Mouse (Mus musculus) heart, embryonic 15.5 days (tissue): Measurements from ENCODE around the gene Taf11. TPM values are rescaled to one million over a fixed set of nuclear protein-coding genes. Genes with fewer than 3 reads are reported as not detected.

ENCODE experiments used
- ATAC-seq: fragments of 200-750 bp; cut with Nextera tagmentation; replicated peaks from 2 replicates; pipeline ENCODE4 v1.8.0; 2017; ENCODE audit warnings: low read depth, moderate TSS enrichment; ENCODE audit not compliant: insufficient number of reproducible peaks, insufficient read depth, low FRiP score
- H3K27ac ChIP-seq: fragments of 300-500 bp; sonication (generic); 2 replicates; pipeline ENCODE4 v1.5.1; 2015; ENCODE audit warnings: mild to moderate bottlenecking, inconsistent platforms
- H3K27me3 ChIP-seq: fragments of 300-500 bp; sonication (generic); 2 replicates; pipeline ENCODE4 v1.6.1; 2015; ENCODE audit warnings: inconsistent platforms
- H3K36me3 ChIP-seq: fragments of 300-500 bp; sonication (generic); 2 replicates; pipeline ENCODE4 v1.6.1; 2015; ENCODE audit warnings: mild to moderate bottlenecking, inconsistent platforms
- H3K4me1 ChIP-seq: fragments of 300-500 bp; sonication (generic); replicated peaks from 2 replicates; pipeline ENCODE4 v1.6.1; 2015; ENCODE audit warnings: inconsistent platforms
- H3K4me2 ChIP-seq: fragments of 300-500 bp; sonication (generic); 2 replicates; pipeline ENCODE4 v1.6.1; 2015; ENCODE audit warnings: inconsistent platforms, mild to moderate bottlenecking, moderate library complexity
- H3K4me3 ChIP-seq: fragments of 300-500 bp; sonication (generic); 2 replicates; pipeline ENCODE4 v1.5.1; 2015; ENCODE audit warnings: mild to moderate bottlenecking, inconsistent platforms
- H3K9ac ChIP-seq: fragments of 300-500 bp; sonication (generic); 2 replicates; pipeline ENCODE4 v1.6.1; 2015; ENCODE audit warnings: mild to moderate bottlenecking, inconsistent platforms
- H3K9me3 ChIP-seq: fragments of 300-500 bp; sonication (generic); replicated peaks from 2 replicates; pipeline ENCODE4 v1.6.1; 2016; ENCODE audit warnings: inconsistent platforms
- WGBS: fragments of 180-500 bp; shearing (Covaris S2); methylation state at CpG from one replicate; pipeline ENCODE4 v1.1.7; 2015; ENCODE audit warnings: mixed read lengths; 5-methylcytosine and 5-hydroxymethylcytosine counted together
- polyA plus RNA-seq: library from polyadenylated mRNA; unstranded; fragments of >200 nt; fragmentation: Nextera tagmentation; extraction: Ambion mirVana; gene quantifications from 2 replicates; pipeline ENCODE4 v1.2.1, GENCODE M21; 2015

The Taf11 gene
- polyA plus RNA-seq, 1 experiment from 2014 or later = 46.4 TPM

DNA sequence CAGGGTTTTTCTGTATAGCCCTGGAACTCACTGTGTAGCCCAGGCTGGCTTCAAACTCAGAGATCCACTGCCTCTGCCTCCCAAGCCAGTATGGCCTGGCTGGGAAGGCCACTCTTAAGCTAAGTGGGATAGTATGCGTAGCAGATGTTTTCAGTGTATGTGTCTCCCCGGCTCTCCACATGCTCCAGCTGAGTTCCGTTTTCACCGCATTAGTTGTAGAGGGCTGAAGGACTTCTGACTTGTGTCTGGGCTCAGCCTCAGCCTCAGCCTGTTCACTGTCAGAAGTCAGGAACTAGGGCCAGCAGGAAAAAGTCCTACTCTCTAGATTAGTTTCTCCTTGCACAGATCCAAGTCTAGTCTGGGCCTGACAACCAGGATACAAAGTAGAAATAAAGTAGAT lies 6.7 kb upstream of the Taf11 start:
- Histone ChIP-seq H3K4me2 (no peak overlapping the region), H3K27ac (no peak overlapping the region), H3K9me3 (no peaks in the 10 kb centered on the region), H3K4me3 (no peak overlapping the region), H3K36me3 (no peaks in the 10 kb centered on the region), H3K4me1 (peaks cover 24% of the 10 kb centered on the region), H3K27me3 (no peaks in the 10 kb centered on the region), H3K9ac (no peak overlapping the region)
- no peak for ATAC-seq
- 51% methylated on average over 4 of the region's 4 CpGs for WGBS

DNA sequence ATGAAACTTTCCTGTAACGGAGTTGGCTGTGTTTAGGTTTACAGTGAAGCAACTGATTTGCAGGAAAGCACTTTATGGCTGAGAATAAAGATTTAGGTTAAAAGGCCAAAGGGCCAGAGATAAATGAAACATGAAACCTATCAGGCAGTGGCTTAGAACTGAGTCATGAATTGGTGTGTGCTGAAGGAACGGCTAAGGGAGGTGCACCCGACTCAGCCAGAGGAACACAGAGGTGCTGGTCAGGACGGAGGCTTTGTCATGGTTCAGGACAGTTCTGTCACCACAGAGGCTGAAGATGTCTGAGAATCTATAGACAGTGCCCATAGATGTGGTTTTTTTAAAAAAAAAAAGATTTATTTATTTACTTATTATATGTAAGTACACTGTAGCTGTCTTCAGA lies 5.1 kb upstream of the Taf11 start:
- H3K9ac ChIP-seq = no peak overlapping the region
- no peaks in the 10 kb centered on the region for H3K36me3 ChIP-seq
- peaks cover 22% of the 10 kb centered on the region for H3K4me1 ChIP-seq
- H3K4me3 ChIP-seq = no peak overlapping the region
- WGBS = 79% methylated on average over 4 of the region's 4 CpGs
- H3K27me3 ChIP-seq = no peaks in the 10 kb centered on the region
- no peaks in the 10 kb centered on the region for H3K9me3 ChIP-seq
- no peak for ATAC-seq
- H3K4me2 ChIP-seq = no peak overlapping the region
- H3K27ac ChIP-seq = no peak overlapping the region

DNA sequence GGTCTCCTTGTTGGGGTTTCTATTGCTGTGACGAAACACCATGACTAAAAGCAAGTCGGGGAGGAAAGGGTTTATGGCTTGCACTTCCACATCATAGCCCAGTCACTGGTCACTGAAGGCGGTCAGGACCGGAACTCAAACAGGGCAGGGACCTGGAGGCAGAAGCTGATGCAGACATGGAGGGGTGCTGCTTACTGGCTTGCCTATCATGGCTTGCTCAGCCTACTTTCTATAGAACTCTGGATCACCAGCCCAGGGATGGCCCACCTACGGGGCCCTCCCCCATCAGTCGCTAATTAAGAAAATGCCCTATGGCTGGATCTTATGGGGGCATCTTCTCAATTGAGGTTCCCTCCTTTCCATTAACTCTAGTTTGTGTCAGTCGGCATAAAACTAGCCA lies 1.7 kb upstream of the Taf11 start:
- H3K4me2 ChIP-seq = no peak overlapping the region; the same call in 1 of the 2 replicates
- no peak overlapping the region for H3K27ac ChIP-seq
- ATAC-seq = no peak
- H3K4me1 ChIP-seq = peaks cover 29% of the 10 kb centered on the region
- H3K27me3 ChIP-seq = no peaks in the 10 kb centered on the region
- no peaks in the 10 kb centered on the region for H3K9me3 ChIP-seq
- 87% methylated on average over 7 of the region's 7 CpGs for WGBS
- no peaks in the 10 kb centered on the region for H3K36me3 ChIP-seq
- no peak overlapping the region for H3K9ac ChIP-seq
- H3K4me3 ChIP-seq = no peak overlapping the region

DNA sequence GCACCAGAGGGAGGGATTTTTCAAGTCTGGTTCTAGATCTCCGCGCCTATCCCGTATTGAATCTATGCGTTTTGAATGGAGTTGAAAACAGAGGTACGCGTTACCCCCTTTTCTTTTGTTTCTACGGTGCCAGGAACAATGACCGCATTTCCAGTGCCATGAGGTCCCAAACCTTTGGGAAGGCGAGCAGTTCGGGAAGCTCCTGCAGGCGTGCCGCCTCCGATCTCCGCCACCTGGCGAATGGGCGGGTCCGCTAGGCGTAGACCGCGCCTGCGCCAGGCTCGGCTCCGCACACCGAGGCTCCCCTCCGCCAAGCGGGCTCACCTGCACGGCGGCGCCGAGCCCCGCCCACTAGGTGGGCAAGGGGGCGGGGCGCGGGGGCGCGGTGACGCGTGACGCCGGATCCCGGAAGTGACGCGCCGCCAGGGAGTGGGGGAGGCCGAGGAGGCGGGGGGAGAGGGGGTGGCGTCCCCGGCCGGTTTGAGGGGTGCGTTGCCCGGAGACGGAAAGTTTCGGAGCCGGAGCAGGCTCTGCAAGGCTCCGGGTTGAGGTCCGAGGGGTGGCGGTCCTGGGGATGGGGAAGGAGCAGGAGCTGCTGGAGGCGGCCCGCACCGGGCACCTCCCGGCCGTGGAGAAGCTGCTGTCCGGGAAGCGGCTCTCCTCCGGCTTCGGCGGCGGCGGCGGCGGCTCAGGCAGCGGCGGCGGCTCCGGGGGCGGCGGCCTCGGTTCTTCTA lies 589 bp downstream of the Taf11 start, which contains the start of gene Anks1:
Anks1 (plus strand) TSS at position 419 of the 734 bp plus-strand sequence.
- Histone ChIP-seq H3K9ac (peak within 1 kb of the TSS; percentile 96), H3K4me3 (peak within 1 kb of the TSS; percentile 93), H3K27ac (peak within 1 kb of the TSS; percentile 91), H3K4me1 (peaks cover 32% of the 10 kb centered on the region), H3K36me3 (peaks cover 7% of the 10 kb centered on the region; the same call in 1 of the 2 replicates), H3K27me3 (no peaks in the 10 kb centered on the region), H3K4me2 (peak within 1 kb of the TSS; percentile 94), H3K9me3 (no peaks in the 10 kb centered on the region)
- ATAC-seq = peak; percentile 85
- WGBS = 1% methylated on average over 67 of the region's 78 CpGs

DNA sequence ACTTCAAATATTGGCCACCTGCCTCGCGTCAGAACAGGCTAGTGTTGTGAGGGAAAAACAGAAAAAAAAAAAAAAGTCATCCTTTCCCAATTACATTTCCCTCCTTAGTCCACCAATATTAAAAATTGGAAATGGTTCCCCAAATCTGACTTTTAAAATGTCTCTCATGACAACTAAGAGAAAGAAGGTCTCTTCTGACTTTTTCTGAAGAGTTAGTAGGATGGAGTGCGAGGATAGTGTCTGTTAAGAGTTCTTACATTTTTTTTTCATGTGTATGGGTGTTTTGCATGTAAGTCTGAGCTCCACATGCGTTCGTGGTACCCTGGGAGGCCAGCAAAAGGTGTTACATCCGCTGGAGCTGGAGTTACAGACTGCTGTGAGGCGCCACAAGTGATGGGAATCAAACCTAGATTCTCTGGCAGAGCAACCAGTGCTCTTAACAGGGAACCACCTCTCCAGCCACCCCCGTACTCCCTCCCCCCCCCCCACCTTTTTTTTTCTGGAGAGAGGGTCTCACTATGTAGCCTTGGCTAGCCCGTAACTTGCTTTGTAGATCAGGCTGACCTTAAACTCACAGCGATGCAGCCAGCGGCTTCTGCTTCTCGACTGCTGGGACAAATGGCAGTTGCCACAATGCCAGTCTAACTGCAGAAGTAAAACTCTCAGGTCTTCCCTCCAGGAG lies 1.3 kb downstream of the Taf11 start:
- peak; percentile 44 for ATAC-seq
- H3K9ac ChIP-seq = peak overlapping the region; percentile 96
- H3K36me3 ChIP-seq = peaks cover 13% of the 10 kb centered on the region; the same call in 1 of the 2 replicates
- peak overlapping the region; percentile 93 for H3K4me3 ChIP-seq
- H3K27me3 ChIP-seq = no peaks in the 10 kb centered on the region
- under 1% methylated on average over 12 of the region's 12 CpGs for WGBS
- H3K27ac ChIP-seq = peak overlapping the region; percentile 91
- H3K4me1 ChIP-seq = peaks cover 32% of the 10 kb centered on the region
- H3K4me2 ChIP-seq = peak overlapping the region; percentile 94
- no peaks in the 10 kb centered on the region for H3K9me3 ChIP-seq

DNA sequence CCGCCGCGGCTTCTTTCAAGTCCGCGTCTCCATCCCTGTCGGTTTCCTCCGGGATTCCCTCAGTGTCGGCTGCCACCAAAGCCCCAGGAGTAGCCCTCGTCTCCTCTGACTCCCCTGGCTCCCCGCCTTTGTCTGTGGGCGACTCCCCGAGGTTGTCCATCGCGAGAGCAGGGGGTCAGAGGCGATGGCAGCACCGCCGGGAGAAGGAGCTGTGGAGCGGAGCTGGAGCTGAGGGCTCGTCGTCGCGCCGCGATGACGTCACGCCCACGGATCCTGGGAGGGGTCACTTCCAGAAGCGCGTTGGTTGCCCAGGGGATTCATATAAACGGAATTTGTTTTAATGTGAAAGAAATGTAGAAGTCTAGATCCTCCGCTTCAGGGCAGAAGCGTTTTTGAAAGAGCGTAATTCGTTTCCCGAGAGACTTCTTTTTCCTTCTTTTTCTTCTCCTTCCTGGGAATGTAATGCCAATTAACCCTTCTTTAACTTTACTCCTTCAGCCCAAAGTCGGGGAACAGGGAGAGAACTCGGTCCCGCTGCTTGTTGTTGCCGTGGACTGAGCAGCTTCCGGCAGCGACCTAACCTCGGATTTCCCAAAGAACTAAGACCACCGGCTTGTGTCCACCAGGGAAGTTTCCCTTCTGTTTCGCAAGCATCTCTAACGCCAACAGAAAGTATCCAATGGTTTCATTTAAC lies 2.0 kb downstream of the Taf11 start:
- H3K9me3 ChIP-seq = no peaks in the 10 kb centered on the region
- peaks cover 32% of the 10 kb centered on the region for H3K4me1 ChIP-seq
- H3K36me3 ChIP-seq = peaks cover 19% of the 10 kb centered on the region
- ATAC-seq = peak; percentile 45; the same call in 1 of the 2 replicates
- H3K27ac ChIP-seq = peak overlapping the region; percentile 91
- no peaks in the 10 kb centered on the region for H3K27me3 ChIP-seq
- WGBS = under 1% methylated on average over 45 of the region's 45 CpGs
- peak overlapping the region; percentile 96 for H3K9ac ChIP-seq
- H3K4me2 ChIP-seq = peak overlapping the region; percentile 94
- H3K4me3 ChIP-seq = peak overlapping the region; percentile 93

DNA sequence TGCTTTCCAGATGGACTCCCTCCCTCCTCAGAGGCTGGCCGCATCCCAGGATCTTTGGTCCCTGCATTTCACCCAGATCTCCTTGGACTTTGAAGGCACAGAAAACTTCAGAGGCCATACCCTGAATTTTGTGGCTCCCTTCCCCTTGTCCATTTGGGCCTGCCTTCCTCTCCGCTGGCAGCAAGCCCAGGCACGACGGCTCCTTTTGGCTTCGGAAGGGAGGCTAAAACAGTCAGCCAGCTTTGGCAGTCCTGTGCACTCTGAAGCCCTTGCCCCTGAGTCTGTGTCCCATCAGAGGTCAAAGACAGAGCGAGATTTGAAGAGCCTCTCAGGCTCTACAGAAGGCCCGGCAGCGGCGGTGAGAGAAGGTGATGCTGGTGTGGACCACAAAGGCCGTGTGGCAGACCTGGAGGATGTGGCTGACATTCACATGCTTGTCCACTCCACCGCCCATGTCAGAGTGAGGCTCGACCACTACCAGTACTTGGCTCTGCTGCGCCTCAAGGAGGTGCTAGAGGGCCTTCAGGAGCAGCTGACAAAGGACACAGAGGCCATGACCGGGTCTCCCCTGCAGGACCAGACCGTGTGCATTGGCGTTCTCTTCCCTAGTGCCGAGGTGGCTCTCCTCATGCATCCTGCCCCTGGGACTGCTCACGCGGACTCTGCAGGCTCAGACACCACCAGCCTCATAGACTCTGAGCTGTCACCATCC lies 23.0 kb downstream of the Taf11 start:
- Histone ChIP-seq H3K4me3 (no peak overlapping the region), H3K27ac (peak overlapping the region; percentile 44; the same call in 1 of the 2 replicates), H3K4me2 (no peak overlapping the region), H3K9ac (no peak overlapping the region), H3K4me1 (peaks cover 7% of the 10 kb centered on the region), H3K36me3 (peaks cover 40% of the 10 kb centered on the region), H3K27me3 (no peaks in the 10 kb centered on the region), H3K9me3 (no peaks in the 10 kb centered on the region)
- 66% methylated on average over 19 of the region's 19 CpGs for WGBS
- ATAC-seq = no peak

DNA sequence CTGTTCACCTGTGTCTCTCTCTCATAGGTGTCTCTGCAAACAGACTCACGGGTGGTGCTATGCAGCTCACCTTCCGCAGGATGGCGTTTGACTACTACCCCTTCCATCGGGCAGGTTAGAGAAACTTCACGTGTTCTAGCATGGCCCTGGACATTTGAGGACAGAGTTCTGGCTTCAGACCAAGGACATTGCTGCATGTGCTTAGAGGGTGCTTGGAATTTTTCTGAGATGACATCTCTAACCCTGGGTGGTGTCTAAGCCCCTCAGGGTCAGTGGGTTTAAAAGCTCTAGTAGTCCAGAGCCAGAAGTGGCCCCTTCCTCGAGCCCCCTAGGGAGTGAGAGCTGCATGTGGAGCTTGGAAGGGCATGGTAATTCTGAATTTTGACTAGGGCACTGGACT lies 25.6 kb downstream of the Taf11 start:
- H3K36me3 ChIP-seq = peaks cover 53% of the 10 kb centered on the region

DNA sequence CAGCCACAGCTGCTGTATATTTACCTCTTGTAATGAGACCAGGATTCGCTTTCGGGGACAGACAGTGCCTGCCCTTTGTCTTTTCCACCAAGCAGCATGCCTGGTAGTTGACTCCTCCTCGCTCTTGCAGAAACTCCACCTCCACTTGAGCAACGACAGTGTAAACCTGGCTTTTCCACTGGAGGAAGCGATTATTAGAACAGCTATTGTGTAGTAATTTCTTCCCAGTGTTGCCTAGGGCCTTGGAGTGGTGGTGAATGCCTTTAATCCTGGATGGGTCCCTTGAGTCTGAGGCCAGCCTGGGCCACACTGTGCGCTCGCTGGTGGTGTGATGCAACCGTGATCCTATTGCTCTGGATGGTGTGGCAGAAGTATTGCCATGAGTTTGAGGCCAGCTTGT lies 26.5 kb downstream of the Taf11 start:
- no peak overlapping the region for H3K4me2 ChIP-seq
- no peak overlapping the region for H3K9ac ChIP-seq
- peaks cover 52% of the 10 kb centered on the region for H3K36me3 ChIP-seq
- 86% methylated on average over 8 of the region's 8 CpGs for whole genome bisulfite sequencing
- peaks cover 7% of the 10 kb centered on the region for H3K4me1 ChIP-seq
- no peak for ATAC-seq
- H3K27ac ChIP-seq = no peak overlapping the region
- H3K9me3 ChIP-seq = no peaks in the 10 kb centered on the region
- H3K4me3 ChIP-seq = no peak overlapping the region
- no peaks in the 10 kb centered on the region for H3K27me3 ChIP-seq

More for the DNA sequence above, 25.6 kb downstream of the Taf11 start:
- 88% methylated on average over 6 of the region's 6 CpGs for WGBS
- Histone ChIP-seq H3K9ac (no peak overlapping the region), H3K9me3 (no peaks in the 10 kb centered on the region), H3K27me3 (no peaks in the 10 kb centered on the region), H3K27ac (no peak overlapping the region), H3K4me3 (no peak overlapping the region), H3K4me1 (peaks cover 7% of the 10 kb centered on the region), H3K4me2 (no peak overlapping the region)
- no peak for ATAC-seq

DNA sequence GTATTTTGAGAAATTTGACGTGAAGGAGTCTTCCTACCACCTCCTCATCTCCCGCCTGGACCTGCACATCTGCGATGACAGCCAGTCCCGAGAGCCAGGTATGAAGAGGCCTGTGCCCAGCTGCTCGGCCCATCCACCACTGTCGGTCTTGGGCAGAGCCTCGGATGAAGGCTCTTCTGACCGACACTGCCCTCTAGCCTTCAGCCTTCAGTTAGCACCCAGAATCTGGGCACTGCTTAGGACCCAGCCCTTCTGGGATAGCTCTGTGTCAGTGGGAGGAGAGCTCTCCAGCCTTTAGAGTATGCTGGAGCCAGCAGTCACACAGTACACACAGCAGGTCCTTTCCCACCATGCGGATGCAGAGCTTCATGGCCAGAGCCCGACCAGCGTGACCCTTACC lies 28.1 kb downstream of the Taf11 start:
- Histone ChIP-seq H3K9ac (no peak overlapping the region), H3K36me3 (peaks cover 36% of the 10 kb centered on the region; the same call in 1 of the 2 replicates), H3K27me3 (no peaks in the 10 kb centered on the region), H3K4me1 (no peaks in the 10 kb centered on the region), H3K4me3 (no peak overlapping the region), H3K27ac (no peak overlapping the region), H3K9me3 (no peaks in the 10 kb centered on the region), H3K4me2 (no peak overlapping the region)
- WGBS = 62% methylated on average over 11 of the region's 11 CpGs
- ATAC-seq = peak; percentile 31; the same call in 1 of the 2 replicates

DNA sequence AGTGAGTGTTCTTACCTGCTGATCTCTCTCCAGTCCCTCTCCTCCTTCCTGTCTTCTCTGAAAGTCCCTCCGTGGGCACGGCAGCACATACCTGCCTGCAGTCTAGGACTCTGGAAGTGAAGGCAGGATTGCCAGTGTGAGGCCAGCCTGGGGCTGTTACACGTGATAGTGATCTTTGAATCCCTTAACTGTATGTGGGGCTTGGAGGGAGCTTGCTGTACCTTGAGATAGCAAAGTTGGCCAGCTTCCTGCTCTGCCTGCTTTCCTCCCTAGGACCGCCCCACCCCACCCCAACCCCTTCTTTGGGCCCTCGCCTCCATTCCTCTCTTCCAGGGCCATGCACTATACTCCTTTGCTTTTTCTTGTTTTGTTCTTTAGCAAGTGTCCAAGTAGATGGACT lies 35.1 kb downstream of the Taf11 start:
- Histone ChIP-seq H3K4me2 (no peak overlapping the region), H3K4me1 (peaks cover 12% of the 10 kb centered on the region), H3K27me3 (no peaks in the 10 kb centered on the region), H3K27ac (no peak overlapping the region), H3K4me3 (no peak overlapping the region), H3K9ac (0 out of 2 replicates have a peak overlapping the region, but pooled peaks have one; percentile 6), H3K9me3 (no peaks in the 10 kb centered on the region), H3K36me3 (peaks cover 7% of the 10 kb centered on the region; the same call in 1 of the 2 replicates)
- WGBS = 44% methylated on average over 5 of the region's 5 CpGs
- no peak for ATAC-seq
